Mouse (Mus musculus): ENCODE data around the gene Nfib. TPM values are rescaled to one million over a fixed set of nuclear protein-coding genes. Genes with fewer than 3 reads are reported as not detected.

Nfib gene
- polyA plus RNA-seq, 1 experiment from 2014 or later = 204 TPM

- no peak overlapping the region for H3K27ac ChIP-seq
- WGBS = 91% methylated on average over 5 of the region's 5 CpGs
- H3K4me1 ChIP-seq = no peaks in the 10 kb centered on the region
- no peak overlapping the region for H3K9ac ChIP-seq
- no peak for ATAC-seq
- no peak overlapping the region for H3K4me3 ChIP-seq
- no peaks in the 10 kb centered on the region for H3K36me3 ChIP-seq (ENCODE audit: poor library complexity, severe bottlenecking)
- H3K4me2 ChIP-seq = no peak overlapping the region
- H3K9me3 ChIP-seq (replicated peaks) = no peaks in the 10 kb centered on the region
- no peaks in the 10 kb centered on the region for H3K27me3 ChIP-seq
Measured at GRCm38 (mm10) chr4:82248031-82248430, 457.5 kb downstream of the Nfib start.

GRCm38 (mm10) chr4:82246290-82246689, 459.3 kb downstream of the Nfib start:
- Histone ChIP-seq H3K4me1 (no peaks in the 10 kb centered on the region), H3K9me3 (replicated peaks) (no peaks in the 10 kb centered on the region), H3K4me2 (no peak overlapping the region), H3K4me3 (no peak overlapping the region), H3K9ac (no peak overlapping the region), H3K36me3 (ENCODE audit: poor library complexity, severe bottlenecking) (no peaks in the 10 kb centered on the region), H3K27ac (no peak overlapping the region), H3K27me3 (no peaks in the 10 kb centered on the region)
- ATAC-seq = no peak
- WGBS = 71% methylated on average over 2 of the region's 2 CpGs

Other genes with a start within 250 kb of the Nfib start
- 14.8 and 15.1 TPM in 2 replicates for gene Zdhhc21, start 154.2 kb upstream of the Nfib start, polyA plus RNA-seq (2015; fragmentation: Nextera tagmentation; extraction: Ambion mirVana)
- gene Cer1, start 179.4 kb upstream of the Nfib start, polyA plus RNA-seq (2015; fragmentation: Nextera tagmentation; extraction: Ambion mirVana) = 0.20 and 0.22 TPM in 2 replicates